Mouse (Mus musculus) small intestine, adult 2 months (tissue): ENCODE results near the gene Trem2.

ENCODE experiments used
- CTCF ChIP-seq: fragments of 200-500 bp; IDR thresholded peaks from 2 replicates; pipeline ENCODE4 v1.5.1; 2012; ENCODE audit warnings: low read depth, mild to moderate bottlenecking, control low read depth, inconsistent platforms, low read length, moderate library complexity, mixed read lengths; ENCODE audit not compliant: insufficient replicate concordance, insufficient read length; ENCODE audit errors: extremely low read depth
- POLR2A ChIP-seq: fragments of 200-500 bp; IDR thresholded peaks from 2 replicates; pipeline ENCODE4 v1.6.1; 2012; ENCODE audit warnings: low read depth, mild to moderate bottlenecking, control low read depth, inconsistent platforms, low read length, moderate library complexity

DNA sequence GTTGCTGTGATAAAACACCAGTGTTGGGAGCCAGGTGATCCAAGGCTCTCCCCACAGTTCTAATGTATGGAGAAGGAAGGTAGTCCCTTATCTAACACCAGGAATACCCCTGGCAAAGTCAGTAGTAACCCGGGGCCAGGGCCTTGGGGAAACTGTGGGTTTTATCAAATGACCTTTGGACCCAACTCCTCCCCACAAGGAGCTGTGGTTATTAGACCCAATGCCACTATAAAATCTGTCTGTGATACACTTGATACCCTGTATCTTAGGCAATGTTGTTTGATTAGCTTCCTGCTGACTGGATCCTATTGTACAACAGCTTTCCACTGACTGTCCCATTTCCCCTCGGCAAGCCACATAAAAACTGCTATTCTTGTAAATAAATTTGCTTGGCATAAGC is 34.1 kb upstream of the Trem2 start:
- TF ChIP-seq CTCF = no peak
- no peak for TF ChIP-seq POLR2A
